9 mouse cellular contexts compared by ENCODE assay signal in the genomic region with DNA sequence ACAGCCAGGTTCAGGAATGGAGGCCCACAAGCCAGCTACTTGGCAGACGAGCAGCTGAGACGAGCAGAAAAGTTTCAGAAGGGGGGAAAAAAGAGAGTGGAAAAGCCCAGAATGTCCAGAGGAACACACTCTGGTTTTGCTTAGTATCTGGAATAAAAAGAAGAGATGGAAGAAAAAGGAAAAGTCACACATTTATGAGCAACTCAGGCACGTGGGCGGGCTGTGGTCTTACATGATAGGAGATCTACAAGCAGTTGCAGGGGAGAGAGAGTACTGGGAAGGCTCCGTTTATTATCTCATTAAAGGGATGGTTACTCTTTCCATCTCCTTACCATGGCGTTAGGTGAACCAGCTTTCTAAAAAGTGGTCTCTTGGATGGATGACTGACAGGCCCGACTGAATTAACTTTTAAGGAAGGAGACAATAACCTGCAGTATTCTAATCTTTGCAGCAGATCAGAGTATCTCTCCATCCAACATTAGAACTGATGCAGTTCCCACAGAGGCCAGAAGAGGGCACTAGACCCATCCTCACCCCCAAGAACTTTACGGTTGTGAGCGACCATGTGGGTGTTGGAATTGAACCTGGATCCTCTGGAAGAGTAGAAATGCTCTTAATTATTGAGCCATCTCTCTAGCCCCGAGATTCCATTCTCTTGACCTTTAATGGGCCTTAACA. TPM values are rescaled to one million over a fixed set of nuclear protein-coding genes. Genes with fewer than 3 reads are reported as not detected.
DNase-seq lines count a peak whose midpoint lies in the region; ATAC-seq and TF ChIP-seq lines count a peak whose summit lies in the region.
"Had no signal": no experiment of that assay in that cellular context is flagged by ENCODE, and none has a peak within 500 bp of the region (broad histone marks: within the 10 kb centered on the region; RNA-seq: fewer than 3 reads in every experiment).

No protein-coding gene starts in this region.

- no peak overlapping the region for H3K4me2 ChIP-seq in liver, embryonic 14.5 days (ENCODE audit: low read depth)
- H3K4me2 ChIP-seq: heart, embryonic 15.5 days had no signal

- no peak for TF ChIP-seq EP300 in liver, embryonic 14.5 days (IDR thresholded peaks at IDR 0.05; ENCODE audit: low read depth)

- DNase-seq in cerebellum, adult 2 months, result peak in 1 of 2 experiments; percentile 41
- no peak for DNase-seq in cerebellum, adult 11-12 months
- DNase-seq in layer of hippocampus, adult 2 months (ENCODE audit: low spot score in 2 of 2), result peak in 1 of 2 experiments; percentile 60
- DNase-seq in layer of hippocampus, adult 9-10 months (ENCODE audit: low spot score), result no peak
- peak; percentile 54 for DNase-seq in MEL-GATA-1-ER (ENCODE audit: extremely low read depth, low read depth)
- peak; percentile 15 to 28 (median 17) for DNase-seq in liver, embryonic 14.5 days (ENCODE audit: low read depth in 3 of 3, low spot score in 3 of 3)
- DNase-seq in spleen, adult 2 months (ENCODE audit: low read depth in 1 of 2, low spot score in 2 of 2), result peak in 1 of 2 experiments; percentile 35

- no peaks in the 10 kb centered on the region for H3K27me3 ChIP-seq in cerebellum, adult 2 months (ENCODE audit: control insufficient read depth, insufficient read depth, low read length)
- H3K27me3 ChIP-seq in liver, embryonic 14.5 days (ENCODE audit: control insufficient read depth, insufficient read depth, low read length), result no peaks in the 10 kb centered on the region
- no peaks in the 10 kb centered on the region for H3K27me3 ChIP-seq in spleen, adult 2 months (ENCODE audit: control insufficient read depth, insufficient read depth, low read length)
- H3K27me3 ChIP-seq: heart, embryonic 15.5 days had no signal

- no peak for ATAC-seq in liver, embryonic 14.5 days (ENCODE audit: insufficient read depth)

- H3K9ac ChIP-seq in liver, embryonic 14.5 days (replicated peaks), result no peak overlapping the region
- H3K9ac ChIP-seq: heart, embryonic 15.5 days had no signal

- peak; percentile 65; the same call in 1 of the 2 replicates for TF ChIP-seq CTCF in cerebellum, adult 2 months (IDR thresholded peaks at IDR 0.05; ENCODE audit: borderline replicate concordance, insufficient read depth, low read depth, low read length)
- peak; percentile 93 for TF ChIP-seq CTCF in layer of hippocampus, adult 2 months (conservative IDR thresholded peaks at IDR 0.05)
- peak; percentile 62 for TF ChIP-seq CTCF in cortical plate, adult 2 months (IDR thresholded peaks at IDR 0.05; ENCODE audit: extremely low read depth, insufficient read depth, low read length)
- TF ChIP-seq CTCF in liver, embryonic 14.5 days (IDR thresholded peaks at IDR 0.05; ENCODE audit: low read depth), result peak; percentile 88
- peak; percentile 70; the same call in 1 of the 2 replicates for TF ChIP-seq CTCF in spleen, adult 2 months (IDR thresholded peaks at IDR 0.05; ENCODE audit: extremely low read depth, insufficient read depth, insufficient read length, insufficient replicate concordance)

- H3K27ac ChIP-seq in cerebellum, adult 2 months (ENCODE audit: insufficient read depth, low read length), result no peak overlapping the region
- no peak overlapping the region; the same call in 1 of the 2 replicates for H3K27ac ChIP-seq in layer of hippocampus, adult 2 months
- H3K27ac ChIP-seq in cortical plate, adult 2 months (ENCODE audit: insufficient read depth, low read length), result no peak overlapping the region
- H3K27ac ChIP-seq in liver, embryonic 14.5 days, result no peak overlapping the region
- H3K27ac ChIP-seq in spleen, adult 2 months (ENCODE audit: insufficient read depth, low read length), result no peak overlapping the region
- H3K27ac ChIP-seq: heart, embryonic 15.5 days had no signal

- no peaks in the 10 kb centered on the region for H3K36me3 ChIP-seq in liver, embryonic 14.5 days (replicated peaks; ENCODE audit: control insufficient read depth, insufficient read depth, low read depth)
- H3K36me3 ChIP-seq in spleen, adult 2 months (ENCODE audit: control insufficient read depth, insufficient read depth, low read length), result no peaks in the 10 kb centered on the region
- H3K36me3 ChIP-seq: heart, embryonic 15.5 days had no signal

- H3K4me3 ChIP-seq in cerebellum, adult 2 months (replicated peaks; ENCODE audit: insufficient read depth, low read depth, low read length), result no peak overlapping the region
- H3K4me3 ChIP-seq in layer of hippocampus, adult 2 months, result no peak overlapping the region
- no peak overlapping the region for H3K4me3 ChIP-seq in cortical plate, adult 2 months (ENCODE audit: insufficient read depth, low read length)
- H3K4me3 ChIP-seq in liver, embryonic 14.5 days (ENCODE audit: insufficient read depth in 1 of 2, low read depth in 2 of 2, low read length in 2 of 2), result no peak overlapping the region
- no peak overlapping the region for H3K4me3 ChIP-seq in spleen, adult 2 months (ENCODE audit: extremely low read depth, insufficient read depth, insufficient read length)
- H3K4me3 ChIP-seq: heart, embryonic 15.5 days had no signal

- no peaks in the 10 kb centered on the region for H3K9me3 ChIP-seq in liver, embryonic 14.5 days (ENCODE audit: control insufficient read depth, low read length)
- H3K9me3 ChIP-seq: heart, embryonic 15.5 days had no signal

- H3K4me1 ChIP-seq in cerebellum, adult 2 months (ENCODE audit: control insufficient read depth, insufficient read depth, low read length), result no peaks in the 10 kb centered on the region
- peaks cover 8% of the 10 kb centered on the region; the same call in 1 of the 2 replicates for H3K4me1 ChIP-seq in cortical plate, adult 2 months (ENCODE audit: control insufficient read depth, insufficient read depth, low read length)
- H3K4me1 ChIP-seq in liver, embryonic 14.5 days (replicated peaks; ENCODE audit: control insufficient read depth in 2 of 2, insufficient read depth in 2 of 2, low read length in 1 of 2), result no peaks in the 10 kb centered on the region
- no peaks in the 10 kb centered on the region for H3K4me1 ChIP-seq in spleen, adult 2 months (ENCODE audit: control insufficient read depth, insufficient read depth, insufficient read length)
- H3K4me1 ChIP-seq: heart, embryonic 15.5 days had no signal

- TF ChIP-seq POLR2A in cerebellum, adult 2 months (IDR thresholded peaks at IDR 0.05; ENCODE audit: borderline replicate concordance, insufficient read depth, low read length), result no peak
- TF ChIP-seq POLR2A in cortical plate, adult 2 months (IDR thresholded peaks at IDR 0.05; ENCODE audit: extremely low read depth, insufficient read depth, low read length), result no peak
- TF ChIP-seq POLR2A in spleen, adult 2 months (IDR thresholded peaks at IDR 0.05; ENCODE audit: low read depth, low read length), result no peak

- 69% methylated on average over 10 of the region's 10 CpGs for WGBS in cerebellum, adult 2 months
- 38% methylated on average over 10 of the region's 10 CpGs for WGBS in liver, embryonic 14.5 days (ENCODE audit: insufficient replicate concordance)
- 57% methylated on average over 10 of the region's 10 CpGs for WGBS in spleen, adult 2 months

RNA-seq across cellular contexts. Expression of a gene that starts 25.7 kb away (rescaled TPM):
- 109 and 111 TPM in 2 replicates for polyA plus RNA-seq in cerebellum, adult 2 months (2012; rRNA removed)
- total RNA-seq in layer of hippocampus, adult 2 months (2021), result 100 to 1,000 TPM; 357 TPM
- 147 and 149 TPM in 2 replicates for polyA plus RNA-seq in cortical plate, adult 2 months (2012; rRNA removed)
- 17.8 and 21.8 TPM in 2 replicates for polyA plus RNA-seq in liver, embryonic 14.5 days (2012; rRNA removed)
- 42.2 and 49.5 TPM in 2 replicates for polyA plus RNA-seq in liver, embryonic 14.5 days (2014; fragmentation: Nextera tagmentation; extraction: Ambion mirVana)
- 77.2 and 93.5 TPM in 2 replicates for polyA plus RNA-seq in spleen, adult 2 months (2012; rRNA removed)

Comparison
In these comparisons a context has a peak if more than half of its experiments do, and no peak if none do; other contexts are left out.
1. DNase-seq: peak in MEL-GATA-1-ER (single experiment) and liver, embryonic 14.5 days (3 of 3); none in cerebellum, adult 11-12 months (single experiment) and layer of hippocampus, adult 9-10 months (single experiment).
2. Peak in every context shown above with its lines, with median percentiles within 50 percentile points of each other: CTCF ChIP-seq.